Mouse (Mus musculus) brain, adult 2 months (tissue): ENCODE measurements around the gene Exd2.

Source experiments
- DNase-seq: peaks from one replicate; pipeline ENCODE4 v3.0.0; 2011; ENCODE audit warnings: low read depth, low spot score

Gene Exd2

GRCm38 (mm10) chr12:80495691-80496090 is 32.8 kb downstream of the Exd2 start:
- no peak for DNase-seq

- peak; percentile 48 for DNase-seq
Measured at GRCm38 (mm10) chr12:80498356-80498755, 35.5 kb downstream of the Exd2 start.

- no peak for DNase-seq
Measured at GRCm38 (mm10) chr12:80500506-80500905, 37.6 kb downstream of the Exd2 start.

- no peak for DNase-seq
Measured at GRCm38 (mm10) chr12:80504718-80505117, 41.8 kb downstream of the Exd2 start.

- no peak for DNase-seq
Measured at GRCm38 (mm10) chr12:80507041-80507745, 44.3 kb downstream of the Exd2 start.

- no peak for DNase-seq
Measured at GRCm38 (mm10) chr12:80517977-80518376, 55.1 kb downstream of the Exd2 start, which contains the start of gene Galnt16. TSS of gene Galnt16 (plus strand) at chr12:80518277.

GRCm38 (mm10) chr12:80518393-80518756 is 55.5 kb downstream of the Exd2 start:
- DNase-seq: peak; percentile 67

GRCm38 (mm10) chr12:80518757-80519620 is 56.1 kb downstream of the Exd2 start:
- peak; percentile 91 for DNase-seq

GRCm38 (mm10) chr12:80519621-80520332 is 56.9 kb downstream of the Exd2 start:
- DNase-seq: peak; percentile 87

- no peak for DNase-seq
Measured at GRCm38 (mm10) chr12:80522006-80522405, 59.1 kb downstream of the Exd2 start.

- DNase-seq: no peak
Measured at GRCm38 (mm10) chr12:80524276-80524921, 61.5 kb downstream of the Exd2 start.

GRCm38 (mm10) chr12:80525513-80525912 is 62.6 kb downstream of the Exd2 start:
- peak; percentile 41 for DNase-seq

- DNase-seq: no peak
Measured at GRCm38 (mm10) chr12:80526511-80526910, 63.6 kb downstream of the Exd2 start.

GRCm38 (mm10) chr12:80527727-80528389 is 65.0 kb downstream of the Exd2 start:
- DNase-seq: peak; percentile 87

GRCm38 (mm10) chr12:80530052-80530451 is 67.2 kb downstream of the Exd2 start:
- no peak for DNase-seq

- DNase-seq: no peak
Measured at GRCm38 (mm10) chr12:80530630-80531029, 67.7 kb downstream of the Exd2 start.

GRCm38 (mm10) chr12:80531585-80531984 is 68.7 kb downstream of the Exd2 start:
- DNase-seq: no peak

- DNase-seq: peak; percentile 65
Measured at GRCm38 (mm10) chr12:80533876-80534275, 71.0 kb downstream of the Exd2 start.

- DNase-seq: peak; percentile 59
Measured at GRCm38 (mm10) chr12:80537313-80537712, 74.4 kb downstream of the Exd2 start.

- DNase-seq: no peak
Measured at GRCm38 (mm10) chr12:80538311-80538710, 75.4 kb downstream of the Exd2 start.

- peak; percentile 82 for DNase-seq
Measured at GRCm38 (mm10) chr12:80545310-80545709, 82.4 kb downstream of the Exd2 start.
